Mouse (Mus musculus) heart, postnatal 36 days (tissue): Measurements from ENCODE around the gene Usp3. TPM values are rescaled to one million over a fixed set of nuclear protein-coding genes. Genes with fewer than 3 reads are reported as not detected.

Experiments used
- DNase-seq, 2 experiments: peaks; one replicate each; pipeline ENCODE4 v3.0.0; 2021 to 2022
- intact Hi-C: fragments of 180-260 bp; cut with DNase I; formaldehyde crosslinking; loops from one replicate; pipeline ENCODE4 v1.15.1; 2025
- total RNA-seq, 2 experiments: library from RNA; stranded (reverse); gene quantifications; 2 replicates each; pipeline ENCODE4 v1.2.3; 2021

Gene Usp3
- total RNA-seq, 2 experiments from 2014 or later = 22.1 to 30.2 TPM

DNA sequence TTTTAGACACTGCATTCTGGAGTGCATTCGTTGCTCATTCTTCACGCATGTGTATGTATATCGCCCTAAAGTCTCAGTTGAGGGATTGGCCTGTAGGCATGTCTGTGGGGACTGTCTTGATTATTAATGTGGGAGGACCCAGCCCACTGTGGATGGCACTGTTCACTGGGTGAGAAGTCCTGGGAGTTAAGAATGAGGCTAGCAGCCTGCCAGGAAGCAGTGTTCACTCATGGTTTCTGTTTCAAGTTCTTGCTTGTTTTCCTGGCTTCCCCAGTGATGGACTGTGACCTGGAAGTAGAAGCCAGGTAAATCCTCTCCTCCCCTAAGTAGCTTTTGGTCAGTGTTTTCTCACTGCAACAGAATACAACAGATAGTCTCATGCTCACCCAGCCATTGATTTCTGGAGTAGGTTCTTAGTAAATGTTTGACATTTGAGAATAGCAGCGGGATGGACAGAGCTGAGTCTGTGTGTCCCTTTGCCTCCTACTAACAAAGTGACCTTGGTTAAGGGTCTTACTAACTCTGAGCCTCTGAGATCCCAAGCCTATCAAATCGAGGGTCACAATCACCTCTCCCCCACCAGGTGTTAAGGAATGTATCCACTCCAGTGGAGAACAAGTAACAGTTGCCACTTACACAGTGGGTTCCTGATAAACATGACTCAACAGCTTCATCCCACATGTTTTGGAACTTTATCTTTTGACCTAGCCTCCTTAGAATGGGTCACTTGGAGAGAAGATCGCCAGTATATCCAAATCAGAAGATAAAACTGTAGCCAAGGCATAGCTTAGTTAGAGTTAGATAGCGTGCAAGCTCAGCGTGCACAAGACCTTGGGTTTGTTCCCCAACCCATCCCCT lies 11.6 kb upstream of the Usp3 start:
- no peak for DNase-seq
- intact Hi-C loops = no loop called here

DNA sequence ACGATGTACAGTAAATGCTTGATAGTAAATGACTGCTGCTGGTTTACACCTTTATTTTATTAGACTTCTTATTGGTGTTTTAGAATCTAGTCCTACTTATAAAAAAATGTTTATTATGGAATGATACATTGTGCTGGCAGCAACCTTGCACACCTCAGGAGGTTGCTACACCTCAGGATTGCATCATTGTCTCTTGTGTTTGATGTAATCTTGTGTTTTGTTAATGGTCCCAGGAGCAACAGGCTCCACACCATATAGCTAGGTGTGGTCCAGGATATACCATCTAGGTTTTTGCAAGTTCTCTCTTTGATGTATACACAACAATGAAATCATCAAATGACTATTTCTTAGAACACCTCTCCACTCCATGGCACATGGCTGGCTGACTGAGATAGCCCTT lies 11.0 kb upstream of the Usp3 start:
- DNase-seq = no peak
- intact Hi-C loops = no loop called here

- intact Hi-C loops = no loop called here
- DNase-seq = no peak
These were observed 8.1 kb upstream of the Usp3 start for GRCm38 (mm10) chr9:66601006-66601405.

GRCm38 (mm10) chr9:66600551-66600950 lies 7.6 kb upstream of the Usp3 start:
- no peak for DNase-seq
- intact Hi-C loops = no loop called here

GRCm38 (mm10) chr9:66599577-66599976 lies 6.6 kb upstream of the Usp3 start:
- intact Hi-C loops = loop anchor here (10.0 kb wide), 1 partner anchor 775 kb away; the partner anchor contains the start of gene Zfp609
- peak in 1 of 2 experiments; percentile 49 for DNase-seq

GRCm38 (mm10) chr9:66598636-66599035 lies 5.7 kb upstream of the Usp3 start:
- intact Hi-C loops = loop anchor here (10.0 kb wide), 1 partner anchor 774 kb away; the partner anchor contains the start of gene Zfp609
- no peak for DNase-seq

- intact Hi-C loops = loop anchor here (10.0 kb wide), 1 partner anchor 773 kb away; the partner anchor contains the start of gene Zfp609
- DNase-seq = no peak
These were observed 4.7 kb upstream of the Usp3 start for GRCm38 (mm10) chr9:66597480-66598215.

DNA sequence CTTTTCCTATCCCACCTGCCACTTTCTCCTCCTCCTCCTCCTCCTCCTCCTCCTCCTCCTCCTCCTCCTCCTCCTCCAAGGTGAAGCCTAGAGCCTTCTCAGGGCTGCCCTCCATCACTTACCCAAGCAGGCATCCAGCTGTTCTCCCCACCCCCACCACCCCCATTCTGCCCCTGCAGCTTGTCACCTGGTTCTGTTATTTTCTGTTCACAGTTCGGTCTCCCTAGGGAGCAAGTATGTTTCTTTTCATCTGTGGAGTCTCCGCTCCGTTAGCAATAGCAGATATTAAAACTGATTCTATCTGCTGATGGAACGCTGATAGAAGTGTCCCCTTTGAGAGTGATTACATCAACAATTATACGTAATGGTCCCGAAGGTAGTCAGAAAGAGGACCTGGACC lies 4.1 kb upstream of the Usp3 start:
- intact Hi-C loops = loop anchor here (10.0 kb wide), 1 partner anchor 772 kb away; the partner anchor contains the start of gene Zfp609
- no peak for DNase-seq

GRCm38 (mm10) chr9:66595722-66596675 lies 3.1 kb upstream of the Usp3 start:
- intact Hi-C loops = loop anchor here (10.0 kb wide), 1 partner anchor 771 kb away; the partner anchor contains the start of gene Zfp609
- DNase-seq = no peak

- intact Hi-C loops = loop anchor here (5.0 to 10.0 kb wide), 3 partner anchors 37 to 769 kb away; partner anchors contain the start of genes Ciao2a, Snx1 and Zfp609
- no peak for DNase-seq
These were observed 1.1 kb upstream of the Usp3 start for GRCm38 (mm10) chr9:66594061-66594460.

- no peak for DNase-seq
- intact Hi-C loops = loop anchor here (5.0 to 10.0 kb wide), 3 partner anchors 36 to 769 kb away; partner anchors contain the start of genes Ciao2a, Snx1 and Zfp609
These were observed 649 bp upstream of the Usp3 start for GRCm38 (mm10) chr9:66593613-66593969.

DNA sequence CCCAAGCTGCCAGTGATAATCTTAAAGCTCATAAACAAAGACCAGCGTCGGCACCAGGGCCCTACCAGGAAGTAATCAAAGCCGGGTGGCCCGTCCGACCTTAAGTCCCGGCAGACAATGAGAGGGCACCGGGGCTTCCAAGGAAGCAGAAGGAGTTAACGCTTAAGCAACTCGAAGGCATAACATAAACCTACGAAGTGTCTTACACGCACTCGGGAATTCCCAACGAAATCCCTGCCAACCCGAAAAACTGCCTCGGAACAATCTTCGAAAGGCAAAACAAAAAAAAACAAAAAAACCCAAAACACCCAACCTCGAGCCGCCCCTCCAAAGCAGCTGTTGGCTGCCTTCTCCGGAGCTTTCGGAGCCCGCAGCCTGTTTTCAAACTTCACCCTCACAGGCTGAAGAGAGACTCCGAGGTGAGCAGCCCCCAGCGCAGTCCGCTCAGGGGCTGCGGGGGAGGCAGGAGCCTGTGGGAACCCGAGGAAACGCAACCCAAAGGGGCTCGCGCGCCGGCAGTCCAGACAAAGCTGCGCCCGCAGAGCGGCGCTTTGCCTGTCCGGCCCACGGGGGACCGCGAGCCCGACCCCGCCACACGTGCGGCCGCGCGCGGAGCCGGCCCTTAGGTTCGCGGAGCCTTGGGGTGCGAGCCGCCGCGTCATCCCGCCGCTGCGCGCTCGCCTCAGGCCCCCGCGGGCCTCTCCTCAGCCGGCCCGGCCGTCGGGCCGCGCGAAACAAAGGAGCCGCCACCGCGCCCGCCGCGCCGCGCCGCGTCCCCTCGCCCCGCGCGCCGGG lies 894 bp downstream of the Usp3 start:
- peak; percentile 40 to 45 for DNase-seq
- intact Hi-C loops = loop anchor here (1.0 to 10.0 kb wide), 4 partner anchors 35 to 767 kb away; partner anchors contain the start of genes Ciao2a, Snx1 and Zfp609

DNA sequence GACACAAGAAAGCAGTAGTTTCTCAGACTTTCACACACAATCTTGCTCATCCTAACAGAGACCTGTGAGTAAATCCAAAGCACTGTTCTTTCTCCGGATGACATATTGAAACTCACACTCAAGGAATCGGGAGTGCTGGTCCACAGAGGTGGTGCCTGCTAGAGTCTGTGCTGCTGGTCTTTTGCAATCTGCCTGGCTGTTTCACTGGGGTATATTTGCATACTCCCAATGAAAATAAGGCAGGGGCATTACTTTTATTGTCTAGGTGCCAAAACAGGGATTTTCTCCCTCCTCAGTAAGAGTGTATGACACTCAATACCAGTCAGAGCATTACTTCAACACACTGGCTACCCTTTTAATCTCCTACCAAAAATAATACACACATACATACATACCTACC lies 2.9 kb downstream of the Usp3 start:
- intact Hi-C loops = loop anchor here (5.0 to 10.0 kb wide), 3 partner anchors 33 to 765 kb away; partner anchors contain the start of genes Ciao2a, Snx1 and Zfp609
- DNase-seq = no peak

DNA sequence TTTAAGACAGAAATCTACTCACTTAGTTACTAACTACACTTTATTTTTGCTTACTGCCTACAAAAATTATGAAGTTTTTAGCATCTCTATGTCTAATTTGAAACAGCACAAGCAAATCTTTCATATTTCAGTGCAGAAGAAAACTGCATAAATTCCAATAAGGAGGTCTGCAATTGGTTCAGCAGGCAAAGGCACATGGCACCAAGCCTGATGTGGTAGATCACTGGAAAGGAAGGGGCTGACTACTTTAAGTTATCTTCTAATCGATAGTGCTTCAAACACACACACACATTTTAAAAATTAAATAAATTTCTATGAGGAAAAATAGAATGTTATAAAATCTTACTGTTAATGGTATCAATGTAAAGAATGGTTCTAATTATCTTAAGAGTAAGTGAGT lies 5.9 kb downstream of the Usp3 start:
- no peak for DNase-seq
- intact Hi-C loops = no loop called here

DNA sequence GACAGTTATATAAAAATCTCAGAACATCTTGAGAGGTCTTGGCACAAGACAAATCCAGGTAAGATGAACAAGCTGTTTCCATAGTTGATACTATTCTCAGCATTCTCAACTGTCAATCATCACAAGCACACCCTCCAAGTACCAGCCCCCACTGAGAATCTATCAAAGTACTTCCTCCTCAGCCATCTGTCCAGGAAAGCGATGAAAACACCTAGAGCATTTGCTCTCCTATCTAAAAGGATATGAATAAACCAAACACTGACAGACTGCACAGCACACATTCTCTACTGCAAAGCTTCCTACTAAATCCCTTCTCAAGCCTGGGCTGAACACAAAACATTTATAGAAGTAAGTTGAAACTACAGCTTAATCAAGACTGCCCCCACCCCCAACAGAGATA lies 6.4 kb downstream of the Usp3 start:
- intact Hi-C loops = no loop called here

GRCm38 (mm10) chr9:66585191-66585590 lies 7.8 kb downstream of the Usp3 start:
- no peak for DNase-seq
- intact Hi-C loops = no loop called here

More for the DNA sequence above, 6.4 kb downstream of the Usp3 start:
- no peak for DNase-seq

DNA sequence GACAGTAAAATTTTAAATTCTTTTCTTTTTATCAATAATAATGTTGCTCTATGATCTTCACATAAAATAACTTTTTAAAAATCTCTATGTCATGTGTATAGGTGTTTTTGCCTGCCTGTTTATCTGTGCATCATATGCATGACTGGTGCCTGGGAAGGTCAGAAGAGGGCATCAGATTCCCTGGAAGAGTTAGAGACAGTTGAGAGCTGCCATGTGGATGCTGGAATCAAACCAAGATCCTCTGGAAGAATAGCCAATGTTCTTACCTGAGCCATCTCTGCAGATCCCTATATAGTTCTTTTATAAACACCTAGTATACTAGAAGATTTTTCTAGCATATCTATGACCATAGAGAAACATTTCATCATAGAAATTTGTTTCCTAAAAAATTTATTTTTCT lies 8.8 kb downstream of the Usp3 start:
- DNase-seq = no peak
- intact Hi-C loops = no loop called here

- DNase-seq = no peak
- intact Hi-C loops = no loop called here
These were observed 9.7 kb downstream of the Usp3 start for GRCm38 (mm10) chr9:66583244-66583643.

GRCm38 (mm10) chr9:66581694-66582093 lies 11.2 kb downstream of the Usp3 start:
- DNase-seq = no peak
- intact Hi-C loops = no loop called here
